Mouse (Mus musculus) kidney, postnatal 14 days (tissue): ENCODE results near the gene Neurl2.

ENCODE experiments used
- DNase-seq: peaks from one replicate; pipeline ENCODE4 v3.0.0; 2022; ENCODE audit warnings: mixed read lengths

The Neurl2 gene

DNA sequence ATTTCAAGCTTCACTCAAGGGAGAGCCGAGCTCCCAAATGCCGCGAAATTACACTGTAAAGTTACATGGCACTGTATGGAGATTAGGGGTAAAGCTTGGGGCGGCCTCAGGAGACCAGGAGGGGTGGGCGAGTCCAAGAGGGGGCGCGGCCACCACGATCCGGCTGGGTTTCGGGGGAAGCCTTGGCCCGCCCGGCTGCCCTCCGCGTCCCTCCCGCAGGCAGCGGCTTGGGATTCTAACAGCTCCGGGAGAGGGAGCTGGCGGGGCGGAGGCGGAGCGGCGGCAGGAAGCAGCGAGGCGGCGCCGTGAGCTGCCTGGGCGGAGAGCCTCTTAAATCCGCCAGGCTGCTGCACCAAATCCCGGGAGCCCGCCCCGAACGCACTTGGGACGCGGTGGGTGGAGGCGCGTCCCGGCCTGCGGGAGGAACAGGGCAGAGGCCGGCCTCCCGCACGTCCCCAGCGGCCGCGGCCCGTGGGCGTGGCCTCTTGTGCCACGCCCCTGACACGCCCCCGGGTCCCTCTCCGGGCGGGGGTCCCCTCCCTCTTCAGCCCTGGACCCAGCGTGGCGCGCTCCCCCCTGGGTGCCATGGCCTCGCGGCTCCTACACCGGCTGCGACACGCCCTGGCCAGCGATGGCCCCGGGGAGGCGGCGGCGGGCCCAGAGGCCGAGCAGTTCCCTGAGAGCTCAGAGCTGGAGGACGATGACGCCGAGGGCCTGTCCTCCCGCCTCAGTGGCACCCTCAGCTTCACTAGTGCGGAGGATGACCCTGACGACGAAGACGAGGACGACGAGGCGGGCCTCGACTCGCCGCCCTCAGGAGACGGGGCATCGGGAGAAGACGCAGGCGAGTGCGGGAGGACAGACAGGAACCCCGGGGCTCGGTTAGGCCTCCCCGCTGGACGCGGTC is 47.5 kb downstream of the Neurl2 start, which contains the start of gene Snx21:
Gene Snx21 (plus strand): TSS at position 343 of the 907 bp plus-strand sequence.
- DNase-seq, result peak; percentile 96

DNA sequence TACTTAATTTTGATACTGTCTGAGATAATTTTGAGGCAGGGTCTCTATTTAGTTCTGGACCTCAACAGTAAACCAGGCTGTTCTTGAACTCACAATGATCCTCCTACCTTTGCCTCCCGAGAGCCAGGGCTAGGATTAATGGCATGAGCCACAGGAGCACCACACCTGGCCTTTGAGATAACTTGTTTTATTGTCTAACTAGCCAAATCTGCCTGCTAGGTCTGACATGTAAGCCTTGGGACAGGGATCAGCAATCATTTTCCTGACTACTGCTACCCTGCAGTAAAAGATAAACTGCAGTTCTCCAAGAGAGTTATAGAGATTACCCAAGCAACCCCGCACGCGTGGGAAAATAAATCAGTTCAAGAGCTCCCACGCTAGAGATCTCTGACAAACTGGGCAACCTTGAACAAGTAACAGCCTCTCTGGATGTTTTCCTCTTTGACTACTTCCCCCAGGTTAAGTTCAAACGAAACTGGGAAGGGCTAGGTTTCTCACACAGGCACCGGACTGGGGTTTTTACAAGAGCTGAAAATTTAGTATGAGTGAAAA is 48.3 kb downstream of the Neurl2 start:
- no peak for DNase-seq

- no peak for DNase-seq
Measured at GRCm38 (mm10) chr2:164783926-164784581, 49.2 kb downstream of the Neurl2 start.

DNA sequence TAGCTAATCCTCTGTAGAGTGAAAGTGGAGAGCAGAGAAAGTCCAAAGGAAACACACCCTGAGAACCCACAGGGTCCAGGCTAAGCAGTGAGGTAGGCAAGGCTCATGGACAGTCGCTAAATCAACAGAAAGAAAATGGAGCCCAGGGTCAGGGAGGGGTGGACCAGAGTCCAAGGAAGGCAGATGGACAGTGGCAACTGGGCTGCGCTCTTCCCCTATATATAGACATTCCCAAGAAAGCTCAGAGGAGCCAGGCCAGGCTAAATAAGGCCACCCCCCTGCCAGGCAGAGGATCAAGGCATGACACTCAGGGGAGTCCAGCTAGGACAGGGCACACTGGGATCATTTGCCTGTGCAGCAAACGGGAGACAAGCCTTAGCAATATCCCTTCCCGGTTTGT is 51.4 kb downstream of the Neurl2 start:
- DNase-seq, result no peak
